Mouse (Mus musculus) CH12.LX (cell line): ENCODE results near the gene Tram2. TPM values are rescaled to one million over a fixed set of nuclear protein-coding genes. Genes with fewer than 3 reads are reported as not detected.

Experiments
- DNase-seq: peaks from one replicate; pipeline ENCODE4 v3.0.0-alpha.2; 2013; ENCODE audit errors: extremely low read depth
- H3K27ac ChIP-seq: 2 replicates; pipeline ENCODE4 v1.5.1; 2012; ENCODE audit warnings: low read depth, mild to moderate bottlenecking, control low read depth, moderate library complexity; ENCODE audit not compliant: insufficient read depth
- H3K27me3 ChIP-seq: replicated peaks from 2 replicates; pipeline ENCODE3; 2012; ENCODE audit warnings: inconsistent platforms
- H3K36me3 ChIP-seq, 2 experiments: replicated peaks in 1 of 2; 2 replicates each; pipeline versions ENCODE3 to v1.6.1; 2012; ENCODE audit warnings: inconsistent platforms in 1 of 2, low read length in 1 of 2, mild to moderate bottlenecking in 1 of 2, mixed read lengths in 1 of 2, moderate library complexity in 1 of 2; ENCODE audit not compliant: control insufficient read depth in 1 of 2, insufficient read depth in 1 of 2
- H3K4me1 ChIP-seq, 2 experiments: 2 replicates each; pipeline ENCODE4 v1.6.1; 2012; ENCODE audit warnings: inconsistent platforms in 1 of 2, moderate library complexity in 1 of 2; ENCODE audit not compliant: insufficient read depth in 2 of 2, control insufficient read depth in 1 of 2
- H3K4me2 ChIP-seq: 2 replicates; pipeline ENCODE4 v1.6.1; 2012; ENCODE audit warnings: low read depth, mild to moderate bottlenecking, control low read depth; ENCODE audit not compliant: poor library complexity, insufficient read depth, severe bottlenecking
- H3K4me3 ChIP-seq, 3 experiments: fragments of 150-350 bp in 1 of 3; sonication (generic) in 1 of 3; replicated peaks in 1 of 3; 2 replicates each; pipeline versions ENCODE3 to v1.5.1; 2011 to 2012; ENCODE audit warnings: low read depth in 2 of 3, low read length in 2 of 3, mild to moderate bottlenecking in 2 of 3, moderate library complexity in 2 of 3, control low read depth in 1 of 3, improper control_type of control experiment in 1 of 3, inconsistent platforms in 1 of 3, mixed read lengths in 1 of 3; ENCODE audit not compliant: poor library complexity in 1 of 3
- H3K79me2 ChIP-seq: replicated peaks from 2 replicates; pipeline ENCODE4 v1.6.1; 2012; ENCODE audit warnings: mild to moderate bottlenecking, moderate library complexity; ENCODE audit not compliant: control insufficient read depth, poor library complexity, insufficient read depth, severe bottlenecking; ENCODE audit errors: extremely low read depth
- H3K9ac ChIP-seq: 2 replicates; pipeline ENCODE4 v1.6.1; 2012; ENCODE audit warnings: low read depth, mild to moderate bottlenecking, control low read depth, moderate library complexity; ENCODE audit not compliant: insufficient read depth
- H3K9me3 ChIP-seq: replicated peaks from 2 replicates; pipeline ENCODE3; 2012; ENCODE audit warnings: low read length, inconsistent platforms, mixed read lengths
- CHD2 ChIP-seq: IDR thresholded peaks from 2 replicates; pipeline ENCODE4 v1.6.1; 2011; ENCODE audit warnings: low read length, improper control_type of control experiment
- CTCF ChIP-seq, 2 experiments: IDR thresholded peaks in 1 of 2; conservative IDR thresholded peaks in 1 of 2; 2 replicates each; pipeline ENCODE4 v1.5.1; 2011 to 2012; ENCODE audit warnings: low read depth in 2 of 2, low read length in 2 of 2, improper control_type of control experiment in 1 of 2, inconsistent platforms in 1 of 2, mild to moderate bottlenecking in 1 of 2, moderate library complexity in 1 of 2
- ELF1 ChIP-seq: IDR thresholded peaks from 2 replicates; pipeline ENCODE4 v1.6.1; 2014; ENCODE audit warnings: low read depth, mild to moderate bottlenecking, inconsistent platforms, low read length, improper control_type of control experiment
- EP300 ChIP-seq: IDR thresholded peaks from 2 replicates; pipeline ENCODE4 v1.6.1; 2011; ENCODE audit warnings: low read length, improper control_type of control experiment
- GABPA ChIP-seq: IDR thresholded peaks from 2 replicates; pipeline ENCODE4 v1.6.1; 2012; ENCODE audit warnings: low read depth, low read length, improper control_type of control experiment, inconsistent platforms; ENCODE audit not compliant: insufficient replicate concordance
- IRF4 ChIP-seq: IDR thresholded peaks from 2 replicates; pipeline ENCODE4 v1.6.1; 2014; ENCODE audit warnings: low read depth, mild to moderate bottlenecking, inconsistent platforms, low read length, improper control_type of control experiment
- JUN ChIP-seq: IDR thresholded peaks from 2 replicates; pipeline ENCODE4 v1.6.1; 2011; ENCODE audit warnings: low read depth, mild to moderate bottlenecking, low read length, improper control_type of control experiment, moderate library complexity; ENCODE audit not compliant: insufficient read depth
- JUND ChIP-seq: conservative IDR thresholded peaks from 2 replicates; pipeline ENCODE4 v1.6.1; 2011; ENCODE audit warnings: low read depth, low read length, improper control_type of control experiment
- KAT2A ChIP-seq: IDR thresholded peaks from 2 replicates; pipeline ENCODE4 v1.6.1; 2012; ENCODE audit warnings: low read length, improper control_type of control experiment, inconsistent platforms; ENCODE audit not compliant: insufficient replicate concordance
- MYC ChIP-seq: IDR thresholded peaks from 2 replicates; pipeline ENCODE4 v1.6.1; 2011; ENCODE audit warnings: low read depth, mild to moderate bottlenecking, improper control_type of control experiment, low read length
- NRF1 ChIP-seq: IDR thresholded peaks from 2 replicates; pipeline ENCODE4 v1.6.1; 2014; ENCODE audit warnings: low read depth, mild to moderate bottlenecking, inconsistent platforms, low read length, improper control_type of control experiment, moderate library complexity
- PAX5 ChIP-seq: IDR thresholded peaks from 2 replicates; pipeline ENCODE4 v1.6.1; 2012; ENCODE audit warnings: low read length, inconsistent platforms, mixed read lengths
- POLR2A ChIP-seq: IDR thresholded peaks from 2 replicates; pipeline ENCODE4 v1.6.1; 2011; ENCODE audit warnings: low read depth, mild to moderate bottlenecking, improper control_type of control experiment, low read length
- SIN3A ChIP-seq: IDR thresholded peaks from 2 replicates; pipeline ENCODE4 v1.6.1; 2012; ENCODE audit warnings: low read length, improper control_type of control experiment, inconsistent platforms
- SMC3 ChIP-seq: IDR thresholded peaks from 2 replicates; pipeline ENCODE4 v1.6.1; 2011; ENCODE audit warnings: low read depth, low read length, improper control_type of control experiment
- TBP ChIP-seq: conservative IDR thresholded peaks from 2 replicates; pipeline ENCODE4 v1.6.1; 2011; ENCODE audit warnings: low read depth, low read length, improper control_type of control experiment
- UBTF ChIP-seq: IDR thresholded peaks from 2 replicates; pipeline ENCODE4 v1.6.1; 2012; ENCODE audit warnings: low read depth, mild to moderate bottlenecking, inconsistent platforms, low read length, improper control_type of control experiment, moderate library complexity
- USF1 ChIP-seq: IDR thresholded peaks from 2 replicates; pipeline ENCODE4 v1.6.1; 2014; ENCODE audit warnings: low read depth, mild to moderate bottlenecking, inconsistent platforms, low read length, improper control_type of control experiment
- USF2 ChIP-seq: conservative IDR thresholded peaks from 2 replicates; pipeline ENCODE4 v1.6.1; 2011; ENCODE audit warnings: low read depth, low read length, improper control_type of control experiment
- ZMIZ1 ChIP-seq: IDR thresholded peaks from 2 replicates; pipeline ENCODE4 v1.6.1; 2012; ENCODE audit warnings: low read depth, mild to moderate bottlenecking, inconsistent platforms, low read length, improper control_type of control experiment
- dilution Hi-C: fragments of 300-500 bp; cut with MboI; formaldehyde crosslinking; loops from 2 replicates; pipeline ENCODE4 v1.14.3; 2020; ENCODE audit warnings: low sequenced_read_pairs; ENCODE audit not compliant: extremely low pct_unique_long_range_greater_than_20kb, extremely low pct_ligation_motif_present
- in situ Hi-C: fragments of 300-500 bp; cut with MboI; formaldehyde crosslinking; loops from 3 replicates; pipeline ENCODE4 v1.14.3; 2019; ENCODE audit warnings: low sequenced_read_pairs, low pct_ligation_motif_present, low pct_unique_long_range_greater_than_20kb, mixed read lengths
- polyA plus RNA-seq: library from polyadenylated mRNA; unstranded; fragments of >175 nt; gene quantifications from 2 replicates; pipeline ENCODE4 v1.2.1, GENCODE M21; 2012; ENCODE audit warnings: low read depth; ENCODE audit not compliant: insufficient read length
- total RNA-seq, 2 experiments: library from RNA; depleted of rRNA; stranded (reverse); fragments of 300-350 nt in 1 of 2; fragments of >200 nt in 1 of 2; gene quantifications; 2 replicates each; pipeline ENCODE4 v1.2.3; 2012 to 2014

Tram2 gene
- total and polyA plus RNA-seq, 3 experiments = 1.9 to 6.6 (median 2.4) TPM

GRCm38 (mm10) chr1:21059385-21060109 is 19.5 kb downstream of the Tram2 start:
- TF ChIP-seq USF1 (no peak), IRF4 (no peak), CHD2 (no peak), POLR2A (no peak), SMC3 (no peak), ELF1 (no peak), JUN (no peak), CTCF (conservative IDR thresholded peaks at IDR 0.05 in 1 of 2, IDR thresholded peaks at IDR 0.05 in 1 of 2; ENCODE audit: low read depth in 2 of 2, low read length in 2 of 2) (no peak), USF2 (no peak), NRF1 (no peak), JUND (no peak), UBTF (no peak), SIN3A (no peak), PAX5 (no peak), EP300 (no peak), TBP (no peak)
- Histone ChIP-seq H3K4me2 (no peak overlapping the region), H3K9ac (no peak overlapping the region), H3K36me3 (peaks cover 3 to 65% of the 10 kb centered on the region in 2 experiments), H3K27me3 (no peaks in the 10 kb centered on the region), H3K4me3 (no peak overlapping the region), H3K4me1 (peaks cover 7 to 28% of the 10 kb centered on the region in 2 experiments), H3K9me3 (peaks cover 10% of the 10 kb centered on the region), H3K27ac (no peak overlapping the region), H3K79me2 (no peaks in the 10 kb centered on the region; the same call in 1 of the 2 replicates)
- dilution Hi-C loops (no loop called here), in situ Hi-C loops (no loop called here)
- no peak for DNase-seq

- Histone ChIP-seq H3K4me2 (no peak overlapping the region), H3K36me3 (peaks cover 0 to 67% of the 10 kb centered on the region in 2 experiments), H3K27ac (no peak overlapping the region), H3K9me3 (peaks cover 2% of the 10 kb centered on the region), H3K4me1 (peaks cover 2 to 35% of the 10 kb centered on the region in 2 experiments; a peak in 2 of 4 replicates), H3K4me3 (no peak overlapping the region), H3K9ac (no peak overlapping the region), H3K79me2 (no peaks in the 10 kb centered on the region), H3K27me3 (no peaks in the 10 kb centered on the region)
- DNase-seq = no peak
- TF ChIP-seq GABPA (no peak), ZMIZ1 (no peak), USF2 (no peak), KAT2A (no peak), MYC (no peak)
- in situ Hi-C loops (no loop called here), dilution Hi-C loops (no loop called here)
Observed at GRCm38 (mm10) chr1:21053009-21053408, 26.0 kb downstream of the Tram2 start.
